Comparison of ENCODE assay signal across 8 mouse cellular contexts in the genomic region with DNA sequence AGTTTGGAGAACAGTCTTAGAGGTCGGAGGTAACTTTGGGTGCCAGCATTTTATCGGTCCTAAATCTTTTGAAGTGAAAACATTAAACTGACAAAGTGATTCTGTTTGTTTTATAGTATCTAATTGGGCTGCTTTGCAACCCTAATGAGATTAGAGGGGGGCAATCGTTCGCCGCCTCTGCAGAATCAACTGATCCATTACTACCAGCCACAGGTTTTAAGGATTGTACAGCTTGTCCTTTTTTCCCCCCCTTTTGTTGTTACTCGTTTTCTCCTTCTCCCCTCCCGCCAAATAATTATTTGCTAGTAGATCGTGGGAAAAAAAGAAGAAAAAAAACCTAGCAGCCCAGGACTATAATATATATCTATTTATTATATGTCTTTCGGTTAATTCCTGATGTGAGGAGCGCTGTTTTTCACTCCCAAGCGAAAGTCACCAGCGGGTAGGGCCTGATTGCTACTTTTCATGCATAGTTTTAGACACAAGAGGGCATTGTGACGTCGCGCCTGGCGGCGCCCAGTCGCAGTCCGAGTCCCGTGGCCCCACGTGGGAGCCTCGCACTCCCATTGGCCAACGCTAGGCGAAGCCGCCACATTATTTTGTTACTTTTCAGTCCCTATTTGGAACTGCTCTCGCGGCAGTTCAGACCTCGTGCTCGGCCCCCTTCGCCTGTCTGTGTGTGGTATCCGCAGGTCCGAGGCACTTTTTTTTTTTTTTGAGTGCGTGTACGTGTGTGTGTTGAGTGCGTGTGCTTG. TPM values are rescaled to one million over a fixed set of nuclear protein-coding genes. Genes with fewer than 3 reads are reported as not detected.
DNase-seq lines count a peak whose midpoint lies in the region; ATAC-seq and TF ChIP-seq lines count a peak whose summit lies in the region.

A gene (plus strand): TSS at position 612 of the 755 bp plus-strand sequence.

- DNase-seq in CD8-positive naive resting alpha-beta T cell, adult 2 months (ENCODE audit: low read depth in 2 of 2, low spot score in 2 of 2): peak; percentile 97
- peak; percentile 93 for DNase-seq in c-Kit-positive CD71-negative TER-119-negative erythroid progenitor cells, embryonic 14.5 days (ENCODE audit: low read depth)
- DNase-seq in forebrain, embryonic 10.5 days (ENCODE audit: extremely low spot score, low spot score): peak; percentile 99
- DNase-seq in kidney, postnatal 25 days: peak; percentile 99
- DNase-seq in liver, embryonic 14.5 days (ENCODE audit: low read depth in 3 of 3, low spot score in 3 of 3): peak; percentile 89 to 90 (median 90)
- DNase-seq in neural tube, embryonic 11.5 days (ENCODE audit: low spot score): peak; percentile 100
- DNase-seq in stomach, postnatal 0 days (ENCODE audit: low spot score): peak; percentile 98

- H3K9me3 ChIP-seq in forebrain, embryonic 10.5 days: no peaks in the 10 kb centered on the region
- no peaks in the 10 kb centered on the region for H3K9me3 ChIP-seq in heart, embryonic 15.5 days (replicated peaks)
- no peaks in the 10 kb centered on the region for H3K9me3 ChIP-seq in liver, embryonic 14.5 days (ENCODE audit: control insufficient read depth, low read length)
- H3K9me3 ChIP-seq in neural tube, embryonic 11.5 days (ENCODE audit: control insufficient read depth, low read length): no peaks in the 10 kb centered on the region
- H3K9me3 ChIP-seq in stomach, postnatal 0 days (ENCODE audit: control insufficient read depth, low read length): no peaks in the 10 kb centered on the region

- TF ChIP-seq EP300 in liver, embryonic 14.5 days (IDR thresholded peaks at IDR 0.05; ENCODE audit: low read depth): no peak
- TF ChIP-seq EP300 in stomach, postnatal 0 days (optimal IDR thresholded peaks at IDR 0.05): peak; percentile 44

- H3K4me1 ChIP-seq in forebrain, embryonic 10.5 days: peaks cover 84% of the 10 kb centered on the region
- peaks cover 71% of the 10 kb centered on the region for H3K4me1 ChIP-seq in heart, embryonic 15.5 days (replicated peaks)
- H3K4me1 ChIP-seq in liver, embryonic 14.5 days (replicated peaks; ENCODE audit: control insufficient read depth in 2 of 2, insufficient read depth in 2 of 2, low read length in 1 of 2): peaks cover 31 to 34% of the 10 kb centered on the region in 2 experiments
- H3K4me1 ChIP-seq in neural tube, embryonic 11.5 days (ENCODE audit: control insufficient read depth, insufficient read depth, low read length): peaks cover 45% of the 10 kb centered on the region
- H3K4me1 ChIP-seq in stomach, postnatal 0 days (replicated peaks; ENCODE audit: control insufficient read depth, insufficient read depth): peaks cover 13% of the 10 kb centered on the region

- peak within 1 kb of the TSS; percentile 100 for H3K27ac ChIP-seq in forebrain, embryonic 10.5 days
- H3K27ac ChIP-seq in heart, embryonic 15.5 days: peak within 1 kb of the TSS; percentile 79
- peak within 1 kb of the TSS; percentile 39 for H3K27ac ChIP-seq in liver, embryonic 14.5 days
- H3K27ac ChIP-seq in neural tube, embryonic 11.5 days (ENCODE audit: low read depth, low read length): peak within 1 kb of the TSS; percentile 94
- peak within 1 kb of the TSS; percentile 96 for H3K27ac ChIP-seq in stomach, postnatal 0 days (replicated peaks)

- H3K27me3 ChIP-seq in forebrain, embryonic 10.5 days (ENCODE audit: poor library complexity, severe bottlenecking): peaks cover 14% of the 10 kb centered on the region
- peaks cover 45% of the 10 kb centered on the region for H3K27me3 ChIP-seq in heart, embryonic 15.5 days
- H3K27me3 ChIP-seq in liver, embryonic 14.5 days (ENCODE audit: control insufficient read depth, insufficient read depth, low read length): peaks cover 51% of the 10 kb centered on the region
- H3K27me3 ChIP-seq in neural tube, embryonic 11.5 days (ENCODE audit: control insufficient read depth, insufficient read depth, low read length): no peaks in the 10 kb centered on the region
- no peaks in the 10 kb centered on the region for H3K27me3 ChIP-seq in stomach, postnatal 0 days (ENCODE audit: control insufficient read depth, insufficient read depth, low read length)

- peaks cover 27% of the 10 kb centered on the region for H3K36me3 ChIP-seq in forebrain, embryonic 10.5 days (replicated peaks)
- H3K36me3 ChIP-seq in heart, embryonic 15.5 days: no peaks in the 10 kb centered on the region
- H3K36me3 ChIP-seq in liver, embryonic 14.5 days (replicated peaks; ENCODE audit: control insufficient read depth, insufficient read depth, low read depth): no peaks in the 10 kb centered on the region
- H3K36me3 ChIP-seq in neural tube, embryonic 11.5 days (ENCODE audit: control insufficient read depth, insufficient read depth, low read length): peaks cover 5% of the 10 kb centered on the region; the same call in 1 of the 2 replicates
- no peaks in the 10 kb centered on the region for H3K36me3 ChIP-seq in stomach, postnatal 0 days (ENCODE audit: control insufficient read depth, insufficient read depth, low read length)

- peak within 1 kb of the TSS; percentile 79 for H3K9ac ChIP-seq in heart, embryonic 15.5 days
- peak within 1 kb of the TSS; percentile 75 for H3K9ac ChIP-seq in liver, embryonic 14.5 days (replicated peaks)
- peak within 1 kb of the TSS; percentile 100 for H3K9ac ChIP-seq in neural tube, embryonic 11.5 days (ENCODE audit: low read length)
- H3K9ac ChIP-seq in stomach, postnatal 0 days (ENCODE audit: low read length): peak within 1 kb of the TSS; percentile 97

- peak; percentile 63 for ATAC-seq in heart, embryonic 15.5 days (replicated peaks; ENCODE audit: insufficient number of reproducible peaks, insufficient read depth, low FRiP score, low read depth)
- ATAC-seq in liver, embryonic 14.5 days (ENCODE audit: insufficient read depth): peak; percentile 74
- peak; percentile 73 for ATAC-seq in neural tube, embryonic 11.5 days (ENCODE audit: insufficient read depth, low FRiP score, low TSS enrichment)
- peak; percentile 75 for ATAC-seq in stomach, postnatal 0 days (ENCODE audit: low FRiP score, low TSS enrichment)

- WGBS in forebrain, embryonic 10.5 days: under 1% methylated on average over 35 of the region's 35 CpGs
- 2% methylated on average over 35 of the region's 35 CpGs for WGBS in heart, embryonic 15.5 days
- under 1% methylated on average over 35 of the region's 35 CpGs for WGBS in liver, embryonic 14.5 days (ENCODE audit: insufficient replicate concordance)
- under 1% methylated on average over 35 of the region's 35 CpGs for WGBS in neural tube, embryonic 11.5 days
- under 1% methylated on average over 35 of the region's 35 CpGs for WGBS in stomach, postnatal 0 days

- H3K4me2 ChIP-seq in heart, embryonic 15.5 days: peak within 1 kb of the TSS; percentile 94
- peak within 1 kb of the TSS; percentile 99 for H3K4me2 ChIP-seq in liver, embryonic 14.5 days (ENCODE audit: low read depth)
- peak within 1 kb of the TSS; percentile 81 for H3K4me2 ChIP-seq in neural tube, embryonic 11.5 days (ENCODE audit: low read depth)
- H3K4me2 ChIP-seq in stomach, postnatal 0 days (replicated peaks; ENCODE audit: low read depth): peak within 1 kb of the TSS; percentile 95

- peak within 1 kb of the TSS; percentile 98 for H3K4me3 ChIP-seq in forebrain, embryonic 10.5 days
- H3K4me3 ChIP-seq in heart, embryonic 15.5 days: peak within 1 kb of the TSS; percentile 74
- peak within 1 kb of the TSS; percentile 72 to 77 for H3K4me3 ChIP-seq in liver, embryonic 14.5 days (ENCODE audit: insufficient read depth in 1 of 2, low read depth in 2 of 2, low read length in 2 of 2)
- peak within 1 kb of the TSS; percentile 92 for H3K4me3 ChIP-seq in neural tube, embryonic 11.5 days (ENCODE audit: low read depth, low read length)
- peak within 1 kb of the TSS; percentile 84 for H3K4me3 ChIP-seq in stomach, postnatal 0 days (ENCODE audit: low read depth, low read length)

- peak; percentile 74 for TF ChIP-seq CTCF in liver, embryonic 14.5 days (IDR thresholded peaks at IDR 0.05; ENCODE audit: low read depth)
- TF ChIP-seq CTCF in stomach, postnatal 0 days (IDR thresholded peaks at IDR 0.05; ENCODE audit: low read depth): peak; percentile 73

RNA-seq across cellular contexts. Expression of the gene that starts here (rescaled TPM):
- 43.4 and 45.6 TPM in 2 replicates for polyA plus RNA-seq in forebrain, embryonic 10.5 days (2016; fragmentation: Nextera tagmentation; extraction: Ambion mirVana)
- 7.3 and 14.3 TPM in 2 replicates for polyA plus RNA-seq in heart, embryonic 15.5 days (2015; fragmentation: Nextera tagmentation; extraction: Ambion mirVana)
- 4.6 and 4.7 TPM in 2 replicates for polyA plus RNA-seq in liver, embryonic 14.5 days (2012; rRNA removed)
- polyA plus RNA-seq in liver, embryonic 14.5 days (2014; fragmentation: Nextera tagmentation; extraction: Ambion mirVana): 2.7 and 2.9 TPM in 2 replicates
- 42.4 and 43.6 TPM in 2 replicates for polyA plus RNA-seq in neural tube, embryonic 11.5 days (2014; fragmentation: Nextera tagmentation; extraction: Ambion mirVana)
- polyA plus RNA-seq in stomach, postnatal 0 days (2015; fragmentation: Nextera tagmentation; extraction: Ambion mirVana): 16.8 and 18.2 TPM in 2 replicates

Comparison
In these comparisons a context has a peak if more than half of its experiments do, and no peak if none do; other contexts are left out.
1. Peak in every context shown above with its lines: DNase-seq, ATAC-seq, H3K4me3 ChIP-seq and H3K27ac ChIP-seq.
2. H3K27ac ChIP-seq: peak in every context shown above with its lines; median percentile 100 in forebrain, embryonic 10.5 days; 96 in stomach, postnatal 0 days; 94 in neural tube, embryonic 11.5 days; 79 in heart, embryonic 15.5 days; 39 in liver, embryonic 14.5 days.